Comparison of ENCODE assay signal across 12 mouse cellular contexts in the genomic region with DNA sequence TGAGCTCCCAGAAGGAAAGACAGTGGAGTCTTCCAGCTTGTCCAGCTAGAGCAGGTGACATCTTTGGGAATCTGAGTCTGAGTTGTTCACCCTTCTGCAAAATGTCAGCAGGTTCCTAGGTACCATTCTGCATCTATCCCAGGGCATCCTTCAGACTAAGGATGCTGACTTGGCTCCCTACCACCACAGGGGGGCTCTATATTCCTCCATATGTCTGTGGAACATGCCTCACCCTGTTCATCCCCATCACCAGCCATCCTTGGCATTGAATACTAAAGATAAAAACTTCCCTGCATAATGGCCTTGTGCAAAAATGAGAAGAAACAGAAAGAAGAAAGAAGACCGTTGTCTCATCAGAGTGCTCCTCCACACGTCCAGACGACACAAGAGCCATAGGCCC. TPM values are rescaled to one million over a fixed set of nuclear protein-coding genes. Genes with fewer than 3 reads are reported as not detected.
A peak's percentile ranks its signal among the peaks of the same experiment; 100 is the strongest.
DNase-seq lines count a peak whose midpoint lies in the region; ATAC-seq and TF ChIP-seq lines count a peak whose summit lies in the region.
"Had no signal": no experiment of that assay in that cellular context is flagged by ENCODE, and none has a peak within 500 bp of the region (broad histone marks: within the 10 kb centered on the region; RNA-seq: fewer than 3 reads in every experiment).

No protein-coding gene starts in this region.

- intact Hi-C loops in heart, postnatal 10 days (cut with DNase I) = no loop called here

- no peak overlapping the region for H3K4me2 ChIP-seq in heart, postnatal 0 days (ENCODE audit: low read depth, low read length)
- H3K4me2 ChIP-seq in neural tube, embryonic 15.5 days = no peak overlapping the region
- no peak overlapping the region for H3K4me2 ChIP-seq in hindbrain, embryonic 11.5 days (replicated peaks; ENCODE audit: low read depth, low read length)

- no peak for DNase-seq in heart, postnatal 0 days (ENCODE audit: low spot score)
- DNase-seq in heart, postnatal 10 days = no peak
- no peak for DNase-seq in neural tube, embryonic 10.5 days (ENCODE audit: extremely low spot score, low spot score)
- peak; percentile 26 for DNase-seq in hindbrain, embryonic 11.5 days (ENCODE audit: low spot score)
- DNase-seq in frontal cortex, postnatal 36 days (ENCODE audit: low spot score in 2 of 2) = no peak
- no peak for DNase-seq in urinary bladder, postnatal 10 days (ENCODE audit: low spot score)
- DNase-seq: adrenal gland, postnatal 14 days; cerebellum, adult 18-20 months; lung, postnatal 10 days; thymus, adult 2 months had no signal

- no peaks in the 10 kb centered on the region for H3K36me3 ChIP-seq in heart, postnatal 0 days (replicated peaks; ENCODE audit: control insufficient read depth, insufficient read depth, low read length)
- H3K36me3 ChIP-seq in neural tube, embryonic 15.5 days = no peaks in the 10 kb centered on the region
- H3K36me3 ChIP-seq in hindbrain, embryonic 11.5 days (ENCODE audit: control insufficient read depth, insufficient read depth, low read length) = no peaks in the 10 kb centered on the region

- H3K4me3 ChIP-seq in heart, postnatal 0 days (ENCODE audit: low read depth, low read length) = no peak overlapping the region
- H3K4me3 ChIP-seq in neural tube, embryonic 15.5 days (replicated peaks) = no peak overlapping the region
- no peak overlapping the region for H3K4me3 ChIP-seq in hindbrain, embryonic 11.5 days (ENCODE audit: low read depth, low read length)
- H3K4me3 ChIP-seq: myocyte had no signal

- WGBS in heart, postnatal 0 days = 61% methylated on average over 3 of the region's 3 CpGs
- WGBS in neural tube, embryonic 15.5 days = 86% methylated on average over 3 of the region's 3 CpGs
- WGBS in hindbrain, embryonic 11.5 days = 82% methylated on average over 3 of the region's 3 CpGs

- no peak overlapping the region for H3K9ac ChIP-seq in heart, postnatal 0 days (replicated peaks; ENCODE audit: low read depth, low read length)
- H3K9ac ChIP-seq in neural tube, embryonic 15.5 days (replicated peaks) = no peak overlapping the region
- H3K9ac ChIP-seq in hindbrain, embryonic 11.5 days (ENCODE audit: low read depth, low read length) = no peak overlapping the region

- ATAC-seq in heart, postnatal 0 days (ENCODE audit: insufficient read depth, low read depth) = no peak
- 0 out of 2 replicates have a peak, but pooled peaks have one; percentile 45 for ATAC-seq in neural tube, embryonic 15.5 days (ENCODE audit: low FRiP score)
- ATAC-seq in hindbrain, embryonic 11.5 days (ENCODE audit: low FRiP score) = no peak

- H3K9me3 ChIP-seq in heart, postnatal 0 days (replicated peaks; ENCODE audit: control insufficient read depth, low read length) = no peaks in the 10 kb centered on the region
- no peaks in the 10 kb centered on the region for H3K9me3 ChIP-seq in neural tube, embryonic 15.5 days (replicated peaks)
- H3K9me3 ChIP-seq in hindbrain, embryonic 11.5 days (ENCODE audit: control insufficient read depth, low read length) = no peaks in the 10 kb centered on the region

- no peaks in the 10 kb centered on the region for H3K4me1 ChIP-seq in heart, postnatal 0 days (ENCODE audit: control insufficient read depth, insufficient read depth)
- H3K4me1 ChIP-seq in neural tube, embryonic 15.5 days = no peaks in the 10 kb centered on the region
- no peaks in the 10 kb centered on the region for H3K4me1 ChIP-seq in hindbrain, embryonic 11.5 days (replicated peaks; ENCODE audit: control insufficient read depth, insufficient read depth, low read length)

- peaks cover 2% of the 10 kb centered on the region; the same call in 1 of the 2 replicates for H3K27me3 ChIP-seq in heart, postnatal 0 days (ENCODE audit: control insufficient read depth, insufficient read depth, low read length)
- H3K27me3 ChIP-seq in neural tube, embryonic 15.5 days (replicated peaks) = peaks cover 6% of the 10 kb centered on the region; the same call in 1 of the 2 replicates
- no peaks in the 10 kb centered on the region for H3K27me3 ChIP-seq in hindbrain, embryonic 11.5 days (ENCODE audit: control insufficient read depth, insufficient read depth, low read length)

- no peak for TF ChIP-seq EP300 in heart, postnatal 0 days (IDR thresholded peaks at IDR 0.05; ENCODE audit: low read depth)

- no peak overlapping the region for H3K27ac ChIP-seq in heart, postnatal 0 days (ENCODE audit: low read depth)
- H3K27ac ChIP-seq in neural tube, embryonic 15.5 days (replicated peaks) = no peak overlapping the region
- no peak overlapping the region for H3K27ac ChIP-seq in hindbrain, embryonic 11.5 days (ENCODE audit: low read depth, low read length)

- TF ChIP-seq CTCF in heart, postnatal 0 days (IDR thresholded peaks at IDR 0.05; ENCODE audit: low read depth) = peak; percentile 28; the same call in 1 of the 2 replicates

RNA-seq across cellular contexts. Expression of a gene that starts 7.2 kb away (rescaled TPM):
- total RNA-seq in heart, postnatal 0 days (2014; rRNA removed; ENCODE audit: low replicate concordance) = 5.2 and 7.4 TPM in 2 replicates
- polyA plus RNA-seq in heart, postnatal 0 days (2015; fragmentation: Nextera tagmentation; extraction: Ambion mirVana) = 10.6 and 11.3 TPM in 2 replicates
- total RNA-seq in heart, postnatal 10 days (2021) = 10 to 100 TPM; 10.6 to 13.1 TPM
- polyA plus RNA-seq in neural tube, embryonic 15.5 days (2015; fragmentation: Nextera tagmentation; extraction: Ambion mirVana) = 4.9 and 5.5 TPM in 2 replicates
- polyA plus RNA-seq in hindbrain, embryonic 11.5 days (2014; fragmentation: Nextera tagmentation; extraction: Ambion mirVana) = 8.3 and 8.6 TPM in 2 replicates

RNA-seq across cellular contexts. Expression of a gene that starts 36.0 kb away (rescaled TPM):
- 33.5 and 43.5 TPM in 2 replicates for total RNA-seq in heart, postnatal 0 days (2014; rRNA removed; ENCODE audit: low replicate concordance)
- 15.6 and 18.6 TPM in 2 replicates for polyA plus RNA-seq in heart, postnatal 0 days (2015; fragmentation: Nextera tagmentation; extraction: Ambion mirVana)
- 10 to 100 TPM; 69.9 to 81.5 TPM for total RNA-seq in heart, postnatal 10 days (2021)
- polyA plus RNA-seq in neural tube, embryonic 15.5 days (2015; fragmentation: Nextera tagmentation; extraction: Ambion mirVana) = 22.3 and 25.6 TPM in 2 replicates
- 38.1 and 38.5 TPM in 2 replicates for polyA plus RNA-seq in hindbrain, embryonic 11.5 days (2014; fragmentation: Nextera tagmentation; extraction: Ambion mirVana)
